Comparison of ENCODE assay signal across 18 mouse cellular contexts in the genomic region with DNA sequence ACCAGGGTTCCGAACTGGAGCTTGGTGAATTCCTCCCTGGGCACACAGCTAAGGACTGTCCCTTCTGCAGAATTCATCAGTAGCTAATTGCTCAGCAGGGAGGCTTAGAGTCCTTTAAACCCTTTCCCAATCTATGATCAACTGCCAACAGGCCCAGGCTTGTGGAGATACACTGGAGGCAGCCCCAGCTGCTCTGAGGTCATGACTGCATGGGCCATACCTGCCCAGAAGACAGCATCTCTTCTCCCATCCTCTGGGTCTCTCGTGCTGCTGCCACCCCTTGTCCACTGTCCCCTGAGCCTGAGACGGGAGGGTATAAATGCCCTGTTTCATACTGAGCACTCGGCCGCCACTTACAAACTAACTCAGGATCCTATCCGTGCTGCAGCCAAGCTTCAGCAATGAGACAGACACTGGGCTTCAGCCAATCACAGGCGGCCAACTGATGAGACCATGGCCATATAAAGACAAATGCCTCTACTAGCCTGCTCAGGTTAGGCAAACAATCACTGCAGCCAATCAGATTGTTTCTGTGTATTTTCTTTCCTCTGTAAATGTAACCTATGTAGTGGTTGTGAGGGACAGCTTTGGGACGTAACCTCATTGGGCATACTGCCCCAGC. TPM values are rescaled to one million over a fixed set of nuclear protein-coding genes. Genes with fewer than 3 reads are reported as not detected.
A peak's percentile ranks its signal among the peaks of the same experiment; 100 is the strongest.
DNase-seq lines count a peak whose midpoint lies in the region; ATAC-seq and TF ChIP-seq lines count a peak whose summit lies in the region.
"Had no signal": no experiment of that assay in that cellular context is flagged by ENCODE, and none has a peak within 500 bp of the region (broad histone marks: within the 10 kb centered on the region; RNA-seq: fewer than 3 reads in every experiment).

No protein-coding gene starts in this region.

- 73% methylated on average over 8 of the region's 8 CpGs for WGBS in liver, embryonic 14.5 days (ENCODE audit: insufficient replicate concordance)
- 77% methylated on average over 8 of the region's 8 CpGs for WGBS in liver, postnatal 0 days (ENCODE audit: insufficient replicate concordance)
- WGBS in liver, embryonic 15.5 days (ENCODE audit: insufficient replicate concordance): 67% methylated on average over 8 of the region's 8 CpGs
- 71% methylated on average over 8 of the region's 8 CpGs for WGBS in hindbrain, embryonic 14.5 days

- no peak overlapping the region for H3K4me3 ChIP-seq in liver, embryonic 14.5 days (ENCODE audit: insufficient read depth in 1 of 2, low read depth in 2 of 2, low read length in 2 of 2)
- no peak overlapping the region for H3K4me3 ChIP-seq in liver, postnatal 0 days (ENCODE audit: low read depth, low read length)
- no peak overlapping the region for H3K4me3 ChIP-seq in liver, embryonic 15.5 days (replicated peaks)
- no peak overlapping the region for H3K4me3 ChIP-seq in hindbrain, embryonic 14.5 days (replicated peaks; ENCODE audit: low read length)
- H3K4me3 ChIP-seq: forebrain, embryonic 13.5 days had no signal

- H3K4me2 ChIP-seq in liver, embryonic 14.5 days (ENCODE audit: low read depth): no peak overlapping the region
- no peak overlapping the region for H3K4me2 ChIP-seq in liver, postnatal 0 days (ENCODE audit: low read depth, low read length)
- H3K4me2 ChIP-seq in liver, embryonic 15.5 days: no peak overlapping the region
- no peak overlapping the region for H3K4me2 ChIP-seq in hindbrain, embryonic 14.5 days (replicated peaks)
- H3K4me2 ChIP-seq: forebrain, embryonic 13.5 days had no signal

- no peaks in the 10 kb centered on the region for H3K36me3 ChIP-seq in liver, embryonic 14.5 days (replicated peaks; ENCODE audit: control insufficient read depth, insufficient read depth, low read depth)
- no peaks in the 10 kb centered on the region for H3K36me3 ChIP-seq in liver, postnatal 0 days (replicated peaks; ENCODE audit: insufficient read depth, low read length)
- H3K36me3 ChIP-seq in liver, embryonic 15.5 days (replicated peaks): no peaks in the 10 kb centered on the region
- H3K36me3 ChIP-seq in hindbrain, embryonic 14.5 days (replicated peaks; ENCODE audit: control insufficient read depth, insufficient read depth): no peaks in the 10 kb centered on the region

- peaks cover 22 to 26% of the 10 kb centered on the region in 2 experiments for H3K4me1 ChIP-seq in liver, embryonic 14.5 days (replicated peaks; ENCODE audit: control insufficient read depth in 2 of 2, insufficient read depth in 2 of 2, low read length in 1 of 2)
- peaks cover 14% of the 10 kb centered on the region for H3K4me1 ChIP-seq in liver, postnatal 0 days (ENCODE audit: insufficient read depth)
- H3K4me1 ChIP-seq in liver, embryonic 15.5 days (replicated peaks): peaks cover 45% of the 10 kb centered on the region
- H3K4me1 ChIP-seq in hindbrain, embryonic 14.5 days (replicated peaks; ENCODE audit: control insufficient read depth, insufficient read depth, low read length): no peaks in the 10 kb centered on the region
- H3K4me1 ChIP-seq: forebrain, embryonic 13.5 days had no signal

- ATAC-seq in liver, embryonic 14.5 days (ENCODE audit: insufficient read depth): 0 out of 2 replicates have a peak, but pooled peaks have one; percentile 23
- no peak for ATAC-seq in liver, postnatal 0 days
- ATAC-seq in liver, embryonic 15.5 days (ENCODE audit: insufficient read depth): peak; percentile 20
- ATAC-seq in hindbrain, embryonic 14.5 days (ENCODE audit: low FRiP score): no peak
- ATAC-seq: forebrain, embryonic 13.5 days; inflammation-experienced regulatory T-cells, adult 6 months had no signal

- TF ChIP-seq EP300 in liver, embryonic 14.5 days (IDR thresholded peaks at IDR 0.05; ENCODE audit: low read depth): no peak
- TF ChIP-seq EP300 in liver, postnatal 0 days (IDR thresholded peaks at IDR 0.05; ENCODE audit: low read depth): no peak

- peak; percentile 23 for DNase-seq in embryo, embryonic 10 days (ENCODE audit: low spot score)
- DNase-seq in embryo, embryonic 9.5 days (ENCODE audit: extremely low spot score): no peak
- DNase-seq in liver, embryonic 14.5 days (ENCODE audit: low read depth in 3 of 3, low spot score in 3 of 3): no peak
- no peak for DNase-seq in liver, postnatal 0 days
- peak; percentile 37 for DNase-seq in ES-CJ7 (ENCODE audit: low read depth, low spot score)
- no peak for DNase-seq in kidney, postnatal 10 days
- DNase-seq in hindbrain, embryonic 14.5 days (ENCODE audit: low spot score): no peak
- DNase-seq: cerebellum, adult 8-10 months; gastrocnemius, postnatal 25 days; kidney, adult 9 months; lung, postnatal 36 days; retina, postnatal 1 day; right cerebral cortex, postnatal 4 days; thymus, postnatal 36 days had no signal

- no peak overlapping the region for H3K9ac ChIP-seq in liver, embryonic 14.5 days (replicated peaks)
- no peak overlapping the region for H3K9ac ChIP-seq in liver, postnatal 0 days (replicated peaks)
- H3K9ac ChIP-seq in liver, embryonic 15.5 days: no peak overlapping the region
- no peak overlapping the region for H3K9ac ChIP-seq in hindbrain, embryonic 14.5 days
- H3K9ac ChIP-seq: forebrain, embryonic 13.5 days had no signal

- H3K27ac ChIP-seq in liver, embryonic 14.5 days: no peak overlapping the region
- H3K27ac ChIP-seq in liver, postnatal 0 days (ENCODE audit: low read depth): no peak overlapping the region
- H3K27ac ChIP-seq in liver, embryonic 15.5 days (replicated peaks): no peak overlapping the region
- H3K27ac ChIP-seq in hindbrain, embryonic 14.5 days: no peak overlapping the region
- H3K27ac ChIP-seq: forebrain, embryonic 13.5 days had no signal

- no peaks in the 10 kb centered on the region; the same call in 1 of the 2 replicates for H3K9me3 ChIP-seq in liver, embryonic 14.5 days (ENCODE audit: control insufficient read depth, low read length)
- H3K9me3 ChIP-seq in liver, postnatal 0 days (ENCODE audit: low read length): peaks cover 4% of the 10 kb centered on the region; the same call in 1 of the 2 replicates
- no peaks in the 10 kb centered on the region for H3K9me3 ChIP-seq in liver, embryonic 15.5 days (replicated peaks)
- peaks cover 4% of the 10 kb centered on the region; the same call in 1 of the 2 replicates for H3K9me3 ChIP-seq in hindbrain, embryonic 14.5 days (ENCODE audit: control insufficient read depth, low read length)

- no peak for TF ChIP-seq CTCF in liver, embryonic 14.5 days (IDR thresholded peaks at IDR 0.05; ENCODE audit: low read depth)
- TF ChIP-seq CTCF in liver, postnatal 0 days (IDR thresholded peaks at IDR 0.05; ENCODE audit: low read depth): no peak

- H3K27me3 ChIP-seq in liver, embryonic 14.5 days (ENCODE audit: control insufficient read depth, insufficient read depth, low read length): no peaks in the 10 kb centered on the region
- H3K27me3 ChIP-seq in liver, postnatal 0 days (ENCODE audit: insufficient read depth, low read length): no peaks in the 10 kb centered on the region
- no peaks in the 10 kb centered on the region for H3K27me3 ChIP-seq in liver, embryonic 15.5 days
- no peaks in the 10 kb centered on the region for H3K27me3 ChIP-seq in hindbrain, embryonic 14.5 days (ENCODE audit: control insufficient read depth, insufficient read depth, low read length)
- H3K27me3 ChIP-seq: forebrain, embryonic 13.5 days had no signal

RNA-seq across cellular contexts. Expression of gene Ddx6, which starts 17.9 kb away (rescaled TPM):
- 6.4 and 9.4 TPM in 2 replicates for polyA plus RNA-seq in liver, embryonic 14.5 days (2012; rRNA removed)
- 4.4 and 4.9 TPM in 2 replicates for polyA plus RNA-seq in liver, embryonic 14.5 days (2014; fragmentation: Nextera tagmentation; extraction: Ambion mirVana)
- polyA plus RNA-seq in liver, postnatal 0 days (2015; fragmentation: Nextera tagmentation; extraction: Ambion mirVana): 5.3 and 6.3 TPM in 2 replicates
- 6.1 and 6.6 TPM in 2 replicates for polyA plus RNA-seq in liver, embryonic 15.5 days (2015; fragmentation: Nextera tagmentation; extraction: Ambion mirVana)
- polyA plus RNA-seq in hindbrain, embryonic 14.5 days (2014; fragmentation: Nextera tagmentation; extraction: Ambion mirVana): 17.7 and 21.2 TPM in 2 replicates

RNA-seq across cellular contexts. Expression of gene Cxcr5, which starts 25.1 kb away (rescaled TPM):
- 0.03 TPM in 2 replicates for polyA plus RNA-seq in liver, embryonic 14.5 days (2012; rRNA removed)
- polyA plus RNA-seq in liver, embryonic 14.5 days (2014; fragmentation: Nextera tagmentation; extraction: Ambion mirVana): not detected in 2 replicates
- polyA plus RNA-seq in liver, postnatal 0 days (2015; fragmentation: Nextera tagmentation; extraction: Ambion mirVana): 0.32 and 0.55 TPM in 2 replicates
- 0.13 TPM in 1 of 2 replicates, not detected in the other for polyA plus RNA-seq in liver, embryonic 15.5 days (2015; fragmentation: Nextera tagmentation; extraction: Ambion mirVana)
- not detected in 2 replicates for polyA plus RNA-seq in hindbrain, embryonic 14.5 days (2014; fragmentation: Nextera tagmentation; extraction: Ambion mirVana)
- polyA plus RNA-seq: forebrain, embryonic 13.5 days; neural tube, embryonic 11.5 days had no signal

Comparison
In these comparisons a context has a peak if more than half of its experiments do, and no peak if none do; other contexts are left out.
1. DNase-seq: peak in embryo, embryonic 10 days (single experiment) and ES-CJ7 (single experiment); none in embryo, embryonic 9.5 days (single experiment), liver, embryonic 14.5 days (0 of 3), liver, postnatal 0 days (single experiment), kidney, postnatal 10 days (single experiment) and hindbrain, embryonic 14.5 days (single experiment).
2. ATAC-seq: peak in liver, embryonic 14.5 days (single experiment) and liver, embryonic 15.5 days (single experiment); none in liver, postnatal 0 days (single experiment) and hindbrain, embryonic 14.5 days (single experiment).